Mouse (Mus musculus) kidney, adult 8-10 months (tissue): Measurements from ENCODE around the gene Pex7.

Source experiments
- DNase-seq, 2 experiments: peaks; one replicate each; pipeline ENCODE4 v3.0.0; 2022

Pex7 gene

DNA sequence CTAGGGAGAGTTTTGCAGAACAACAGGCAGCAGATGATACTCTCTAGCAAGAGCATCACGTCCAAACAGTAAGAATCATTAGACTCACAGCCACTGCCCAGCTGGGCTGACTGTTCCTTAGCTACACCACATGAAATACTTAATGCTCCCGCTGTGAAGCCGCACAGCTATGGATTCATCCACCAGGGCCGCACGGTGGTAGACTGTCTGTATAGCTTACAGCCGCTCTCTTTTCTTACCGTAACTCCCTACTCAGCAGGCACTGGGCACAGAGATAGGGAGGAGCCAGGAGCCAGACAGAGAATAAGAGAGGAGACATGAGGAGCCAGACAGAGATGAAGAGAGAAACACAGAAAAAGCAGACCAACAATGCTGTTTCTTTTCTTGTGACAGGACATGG lies 30.8 kb downstream of the Pex7 start:
- DNase-seq: no peak

DNA sequence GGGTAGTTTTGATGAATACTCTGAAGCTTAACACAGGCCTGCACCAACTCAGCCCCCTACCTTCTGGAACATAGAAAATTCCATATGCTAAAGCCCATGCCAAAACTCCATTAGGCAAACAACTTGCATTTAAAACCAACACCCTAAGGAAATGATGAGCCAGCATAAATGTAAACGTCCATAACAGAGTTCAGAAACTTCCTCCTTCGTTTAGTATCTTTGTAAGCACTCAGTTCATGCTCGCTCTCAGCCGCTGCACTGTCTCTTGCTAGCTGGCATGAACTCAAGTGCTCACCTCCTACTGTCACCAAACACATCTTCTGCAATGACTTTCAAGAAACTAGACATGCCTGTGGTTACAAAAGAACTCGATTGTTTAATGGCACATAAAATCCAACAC lies 32.1 kb downstream of the Pex7 start:
- DNase-seq: no peak

DNA sequence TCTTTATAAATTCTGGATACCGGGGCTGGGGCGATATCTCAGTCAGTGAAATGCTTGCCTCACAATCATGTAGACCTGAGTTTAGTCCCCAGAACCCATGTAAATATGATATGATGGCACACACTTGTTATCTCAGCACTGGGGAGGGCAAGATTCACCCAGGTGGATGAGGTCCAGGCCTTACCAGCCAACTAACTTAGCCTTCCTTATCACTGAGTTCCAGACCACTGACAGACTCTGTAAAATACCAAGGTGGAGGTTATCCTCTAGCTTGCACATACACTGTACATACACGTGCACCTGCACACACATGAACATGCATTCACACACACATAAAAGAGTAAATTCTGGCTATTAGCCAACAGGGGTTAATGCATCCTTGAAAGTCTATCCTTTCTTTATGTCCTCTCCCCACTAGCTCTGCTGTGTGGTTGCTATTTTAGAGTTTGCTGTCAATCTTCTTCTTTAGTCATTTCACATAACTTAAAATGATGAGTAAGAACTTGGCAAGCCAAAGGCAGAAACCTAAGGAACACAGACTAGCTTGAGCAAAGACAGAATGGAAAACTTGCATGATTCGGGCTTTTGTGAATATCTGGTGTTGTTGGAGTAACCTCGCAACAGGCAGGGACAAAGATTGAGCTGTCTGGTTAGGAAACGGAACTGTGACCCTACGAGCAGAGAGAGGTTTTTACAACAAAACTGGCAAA lies 51.7 kb downstream of the Pex7 start:
- no peak for DNase-seq

DNA sequence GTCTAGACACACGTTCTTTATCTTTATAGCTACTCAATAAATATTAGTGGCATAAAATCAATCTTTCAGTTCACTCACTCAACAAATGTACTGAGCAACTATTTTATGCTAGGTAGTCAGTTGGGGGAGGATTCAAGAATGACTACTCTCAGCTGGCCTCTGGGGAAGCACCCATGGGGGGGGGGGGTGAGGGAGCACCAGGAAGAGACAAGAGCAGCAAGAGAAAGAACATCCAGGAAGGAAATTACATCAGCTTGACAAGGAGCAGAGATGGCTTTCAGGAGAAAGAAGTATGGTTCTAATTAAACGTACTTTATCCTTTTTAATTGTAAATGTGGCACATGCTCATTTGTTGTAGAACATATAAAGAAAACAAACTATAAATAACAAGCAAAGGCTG lies 53.9 kb downstream of the Pex7 start:
- DNase-seq: no peak

DNA sequence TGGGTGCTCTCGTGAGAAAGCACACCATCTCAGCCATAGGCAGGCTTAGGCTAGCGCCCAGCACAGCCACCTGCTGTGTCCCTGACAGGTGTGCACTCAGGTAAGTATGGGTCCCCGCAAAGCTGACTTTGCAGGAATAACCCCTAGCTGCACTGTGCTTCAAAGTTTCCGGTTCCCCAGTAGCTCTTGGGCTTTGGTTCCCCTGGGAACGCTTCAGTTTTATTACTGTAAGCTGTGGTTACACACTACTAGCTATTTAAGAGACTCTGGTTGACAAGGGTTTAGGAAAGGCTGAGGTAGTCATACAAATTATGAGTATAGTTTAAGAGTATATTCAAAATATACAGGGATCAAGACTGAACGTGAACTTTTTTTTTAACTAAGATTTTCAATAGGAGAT lies 54.7 kb downstream of the Pex7 start:
- DNase-seq: no peak

DNA sequence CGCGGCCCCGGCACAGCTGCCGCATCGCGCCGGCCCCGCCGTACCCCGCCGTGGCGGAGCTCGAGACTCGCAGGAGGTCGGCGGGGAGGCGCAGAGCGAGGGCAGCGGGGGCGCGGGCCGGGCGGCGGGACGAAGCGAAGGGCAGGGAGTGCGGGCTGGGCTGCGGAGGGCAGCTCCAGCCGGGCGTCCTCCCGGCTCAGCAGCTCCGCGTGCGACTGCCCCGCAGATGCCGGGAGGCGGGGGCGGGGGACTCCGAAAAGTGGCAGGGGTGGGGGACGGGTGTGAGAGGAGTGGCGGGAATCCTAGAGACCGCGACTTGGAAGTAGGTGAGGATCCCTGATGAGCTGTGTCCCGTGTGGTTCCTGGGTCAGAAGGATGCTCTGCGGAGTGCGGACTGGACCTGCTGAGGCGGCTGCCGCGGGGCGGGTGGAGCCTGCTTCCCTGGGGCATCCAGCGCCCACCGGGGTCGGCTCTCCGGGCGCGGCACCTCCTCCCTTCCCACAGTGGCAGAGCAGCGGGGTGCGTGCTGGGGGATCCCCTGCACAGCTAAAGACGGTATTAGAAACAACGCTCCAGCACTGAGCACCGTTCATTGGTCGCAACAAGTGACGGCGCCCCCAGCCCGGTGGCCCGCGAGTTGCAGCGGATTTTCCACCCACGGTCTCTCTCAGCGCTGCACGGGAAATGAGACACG lies 56.3 kb downstream of the Pex7 start, which contains the start of gene Slc35d3:
Gene Slc35d3, minus strand, starts transcription at position 462 of the 694 bp plus-strand sequence.
- no peak for DNase-seq

DNA sequence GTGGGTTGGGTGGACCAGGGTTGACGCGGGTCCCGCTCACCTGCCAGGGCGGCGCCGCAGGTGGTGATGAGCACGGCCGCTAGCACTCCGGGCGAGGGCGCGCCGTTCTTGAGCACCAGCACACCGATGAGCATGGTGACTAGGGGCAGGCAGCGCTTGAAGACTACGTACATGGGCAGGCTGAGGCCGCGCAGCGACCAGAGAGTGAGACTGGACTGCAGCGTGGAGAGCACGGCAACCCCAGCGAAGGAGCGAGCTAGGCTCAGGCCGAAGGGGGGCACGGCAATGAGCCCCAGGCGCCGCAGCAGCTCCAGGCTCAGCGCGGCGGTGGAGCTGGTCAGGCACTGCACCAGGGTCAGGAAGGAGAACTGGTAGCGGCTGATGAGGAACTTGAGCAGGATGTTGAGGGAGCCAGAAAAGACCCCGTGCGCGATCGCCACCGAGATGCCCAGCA lies 56.9 kb downstream of the Pex7 start:
- no peak for DNase-seq

DNA sequence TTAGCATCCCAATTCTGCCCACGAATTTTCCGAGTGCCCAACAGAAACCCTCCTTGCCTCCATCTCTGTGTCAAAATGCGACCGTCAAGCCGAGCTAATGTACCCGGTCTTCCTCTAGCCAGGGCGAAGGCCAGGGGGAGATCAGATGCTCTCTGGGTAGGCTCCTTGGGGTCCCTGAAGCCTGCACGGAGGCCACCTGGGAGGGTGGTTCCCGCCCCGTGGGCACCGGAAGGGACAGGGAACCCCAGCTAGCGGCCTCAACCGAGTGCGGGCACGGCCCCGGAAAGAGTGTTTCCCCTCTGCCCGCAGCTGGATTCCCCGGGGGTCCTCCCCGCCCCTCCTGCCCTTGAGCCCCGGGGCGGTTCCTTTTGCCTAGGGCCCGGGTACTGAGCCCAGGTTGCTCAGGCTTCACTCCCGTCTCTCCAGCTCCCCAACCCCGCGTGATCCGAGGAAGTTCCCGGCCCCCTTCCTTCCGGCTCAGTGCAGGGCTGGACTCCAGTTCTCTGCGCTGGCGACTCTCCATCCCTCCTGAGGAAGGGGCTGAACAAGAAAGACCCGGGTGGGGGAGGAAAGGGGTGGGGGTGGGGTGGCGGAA lies 57.6 kb downstream of the Pex7 start:
- DNase-seq: no peak

DNA sequence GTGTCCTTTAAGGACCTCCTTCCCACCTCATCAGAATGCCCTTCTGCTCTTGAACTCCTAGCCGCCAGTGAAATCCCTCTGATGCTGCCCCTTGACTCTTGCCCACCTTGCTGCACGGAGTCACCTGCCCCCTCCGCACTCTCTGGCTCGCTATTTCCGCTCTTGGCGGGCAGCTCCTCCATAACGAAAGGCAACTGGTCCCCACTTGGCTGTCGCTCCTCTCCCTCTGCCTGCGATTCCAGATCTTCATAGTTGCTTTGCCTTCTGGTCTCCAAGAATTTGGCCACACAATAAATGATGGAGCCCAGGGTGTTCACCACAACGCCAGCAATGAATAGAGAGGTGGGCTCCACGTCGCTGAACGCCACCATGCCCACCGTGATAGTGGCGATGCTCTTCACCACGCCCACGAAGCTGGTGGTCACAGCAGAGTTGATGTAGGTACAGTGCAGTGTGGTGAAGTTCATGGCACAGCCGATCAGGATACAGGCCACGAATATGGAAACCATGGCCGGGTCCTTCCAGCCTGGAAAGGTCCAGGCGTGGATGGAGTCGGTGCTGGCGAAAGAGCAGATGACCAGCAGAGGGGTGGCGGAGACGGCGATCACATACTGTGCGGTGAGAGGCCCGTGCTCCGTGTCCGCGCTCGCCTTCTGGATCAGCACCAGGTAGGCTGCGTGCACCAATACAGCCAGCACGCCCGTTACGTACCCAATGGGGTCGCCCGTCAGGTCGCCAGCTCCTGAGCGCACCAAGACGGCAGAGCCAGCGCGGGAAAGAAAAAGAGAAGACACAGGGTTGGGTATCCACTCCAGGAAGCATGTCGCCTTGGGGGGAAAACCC lies 58.3 kb downstream of the Pex7 start:
- no peak for DNase-seq

DNA sequence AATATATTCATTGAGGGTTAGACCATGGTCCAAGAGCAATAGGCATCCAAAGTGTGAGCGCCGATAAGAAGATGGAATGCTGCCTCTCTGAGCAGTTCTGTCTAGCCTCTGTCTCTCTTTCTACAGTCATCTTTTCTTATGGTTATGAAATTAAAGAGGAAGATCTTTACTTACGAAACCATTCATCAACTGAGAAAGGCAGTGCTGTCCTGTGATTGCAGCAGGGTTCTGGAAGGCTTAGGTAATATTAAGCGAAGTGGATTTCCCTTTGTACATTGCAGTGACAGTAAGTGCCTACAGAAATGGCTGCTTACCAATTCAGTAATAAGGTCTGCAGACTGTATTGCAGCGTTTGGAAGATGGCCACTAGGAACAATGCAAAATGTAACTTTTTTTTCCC lies 67.7 kb downstream of the Pex7 start:
- DNase-seq: no peak

DNA sequence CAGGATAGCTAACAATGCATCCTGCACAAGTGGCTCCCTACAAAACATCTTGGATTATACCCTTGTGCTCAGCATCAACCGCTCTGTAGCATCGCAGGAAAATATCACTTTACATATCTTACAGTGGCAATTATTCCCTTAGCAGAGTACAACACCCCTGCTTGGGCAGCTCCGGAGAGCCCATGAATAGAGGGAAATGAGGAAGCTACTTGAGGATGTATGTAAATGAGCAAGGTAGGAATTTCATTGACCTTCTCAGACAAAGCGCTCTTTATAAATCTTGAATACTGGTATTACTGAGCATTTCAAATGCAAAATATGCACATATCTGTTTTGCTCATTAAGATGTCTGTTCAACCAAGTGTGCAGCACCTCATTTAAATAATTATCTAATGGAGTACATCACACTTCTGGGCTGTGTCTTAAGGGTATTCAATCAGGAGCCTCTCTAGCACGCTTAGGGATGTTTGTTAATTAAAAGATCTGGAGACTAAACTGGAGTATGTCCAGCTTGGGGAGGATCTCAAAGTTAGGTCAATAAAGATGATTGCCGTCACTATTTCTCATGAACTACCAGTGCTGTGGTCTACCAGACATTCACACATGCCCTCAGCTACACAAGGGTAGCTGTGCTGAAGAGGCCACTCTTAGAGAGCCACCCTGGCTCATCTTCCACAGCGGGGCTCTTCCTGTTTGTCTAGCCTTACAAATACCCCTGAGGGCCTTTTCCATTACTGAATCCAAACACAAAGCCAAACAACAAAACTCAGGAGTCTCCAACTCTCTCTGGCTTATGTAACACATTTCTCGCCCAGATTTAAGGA lies 71.4 kb downstream of the Pex7 start:
- no peak for DNase-seq

DNA sequence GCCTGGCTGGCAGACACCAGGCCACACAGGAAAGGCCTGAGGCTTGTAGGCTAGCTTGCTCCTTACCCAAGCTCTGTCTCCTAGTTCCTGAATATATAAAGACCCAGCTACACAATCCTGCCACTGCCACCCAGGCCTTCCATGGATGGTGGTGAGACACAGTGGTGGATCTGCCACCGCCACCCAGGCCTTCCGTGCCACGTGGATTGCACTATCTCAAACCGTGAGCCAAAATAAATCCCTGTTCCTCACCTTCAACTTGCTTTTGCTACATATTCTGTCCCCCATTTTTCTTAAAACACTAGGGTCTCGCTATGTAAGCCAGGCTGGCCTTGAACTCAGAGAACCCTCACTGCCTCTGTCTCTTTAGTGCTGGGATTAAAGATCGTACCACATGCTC lies 73.3 kb downstream of the Pex7 start:
- no peak for DNase-seq

DNA sequence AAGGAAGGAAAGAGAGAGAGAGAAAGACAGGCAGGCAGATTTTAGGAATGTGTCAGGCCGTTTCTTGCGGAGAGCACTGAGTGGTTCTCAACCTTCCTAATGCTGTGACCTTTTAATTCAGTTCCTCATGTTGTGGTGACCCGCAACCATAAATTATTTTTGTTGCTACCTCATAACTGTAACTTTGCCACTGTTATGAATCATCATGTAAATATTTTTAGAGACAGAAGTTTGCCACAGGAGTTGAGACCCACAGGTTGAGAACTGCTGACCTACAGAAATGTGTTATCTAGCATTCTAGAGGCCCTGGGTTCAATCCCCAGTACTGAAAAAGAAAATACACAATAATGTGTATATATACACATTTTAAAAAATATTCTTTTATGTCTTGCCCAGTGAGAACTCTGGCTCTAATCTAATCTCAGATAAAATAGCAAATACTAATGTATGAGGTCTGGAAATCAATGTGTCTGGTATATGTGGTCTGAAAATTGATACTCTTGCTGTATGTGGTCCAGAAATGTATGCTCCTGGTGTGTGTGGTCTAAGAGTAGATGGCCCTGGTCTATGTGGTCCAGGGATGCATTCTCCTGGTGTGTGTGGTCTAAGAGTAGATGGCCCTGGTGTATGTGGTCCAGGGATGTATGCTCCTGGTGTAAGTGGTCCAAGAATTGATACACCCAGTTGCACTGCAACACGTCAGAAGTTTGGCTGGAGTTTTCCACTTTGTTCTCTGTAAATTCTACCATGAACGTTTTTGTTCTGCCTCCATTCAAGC lies 76.2 kb downstream of the Pex7 start:
- no peak for DNase-seq

DNA sequence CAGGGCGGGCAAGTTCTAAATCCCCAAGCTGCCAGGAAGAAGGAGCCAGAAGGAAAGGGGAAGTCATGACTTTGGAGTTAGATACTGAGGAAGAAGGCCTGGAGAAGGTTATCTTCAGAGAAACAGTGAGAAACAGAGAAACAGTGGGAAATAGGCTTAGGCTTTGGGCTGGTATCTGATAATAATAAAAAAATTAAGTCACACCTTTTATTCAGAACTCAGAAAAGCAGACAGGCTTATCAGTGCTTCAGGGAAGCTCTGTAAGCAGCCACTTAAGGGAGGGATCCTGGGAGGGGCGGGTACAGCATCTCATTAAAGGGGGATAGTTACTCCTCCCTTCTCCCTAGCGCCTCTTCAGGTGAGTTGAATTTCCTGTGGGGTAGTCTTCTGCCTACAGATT lies 86.5 kb downstream of the Pex7 start:
- DNase-seq: no peak

DNA sequence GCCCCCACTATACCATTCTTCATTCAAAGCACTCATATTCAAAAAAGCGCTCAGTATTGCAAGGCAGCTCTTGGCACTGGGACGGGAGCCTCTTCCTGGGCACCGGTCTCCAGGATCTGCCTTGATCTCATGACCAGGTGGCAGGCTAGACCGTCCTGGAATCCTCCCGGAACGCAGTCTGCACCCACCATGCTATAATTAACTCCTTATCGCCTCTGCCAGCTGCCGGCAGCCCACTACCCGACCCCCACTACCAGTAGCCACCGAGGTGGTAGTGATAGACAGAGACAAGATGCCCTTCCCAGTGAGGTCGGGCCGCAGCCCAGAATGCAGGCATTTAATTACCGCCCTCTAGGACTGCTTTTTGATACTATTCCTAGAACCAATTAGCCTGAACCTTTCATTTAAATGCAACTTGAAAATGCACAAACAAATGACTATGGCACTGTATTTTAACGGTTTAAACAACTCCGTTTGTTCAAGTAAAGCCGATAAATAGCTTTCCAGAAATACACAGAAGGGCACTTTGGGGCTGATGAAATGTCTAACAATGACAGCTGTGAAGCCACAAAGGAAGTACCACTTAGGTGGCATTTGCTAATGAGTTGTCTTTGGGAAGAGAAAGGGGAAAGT lies 88.7 kb downstream of the Pex7 start:
- no peak for DNase-seq

DNA sequence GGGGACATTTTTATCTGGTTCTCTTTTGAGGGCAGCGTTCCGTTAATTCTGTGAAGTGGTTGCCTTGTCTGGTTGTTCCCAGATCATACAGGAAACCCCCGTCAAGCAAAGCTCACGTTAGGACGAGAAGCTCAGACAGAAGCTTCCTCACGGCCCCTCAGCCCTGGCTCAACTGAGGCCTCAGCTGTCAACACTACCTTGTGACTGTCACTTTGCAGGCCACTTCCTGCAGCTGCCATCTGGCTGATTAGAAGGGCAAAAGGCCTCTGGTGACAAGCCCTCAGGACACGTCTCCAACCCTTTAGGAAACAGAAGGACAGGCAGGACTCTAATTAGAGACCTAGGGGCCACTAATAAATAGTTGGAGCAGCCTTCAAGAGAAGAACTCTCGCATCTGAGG lies 92.1 kb downstream of the Pex7 start:
- DNase-seq: no peak

DNA sequence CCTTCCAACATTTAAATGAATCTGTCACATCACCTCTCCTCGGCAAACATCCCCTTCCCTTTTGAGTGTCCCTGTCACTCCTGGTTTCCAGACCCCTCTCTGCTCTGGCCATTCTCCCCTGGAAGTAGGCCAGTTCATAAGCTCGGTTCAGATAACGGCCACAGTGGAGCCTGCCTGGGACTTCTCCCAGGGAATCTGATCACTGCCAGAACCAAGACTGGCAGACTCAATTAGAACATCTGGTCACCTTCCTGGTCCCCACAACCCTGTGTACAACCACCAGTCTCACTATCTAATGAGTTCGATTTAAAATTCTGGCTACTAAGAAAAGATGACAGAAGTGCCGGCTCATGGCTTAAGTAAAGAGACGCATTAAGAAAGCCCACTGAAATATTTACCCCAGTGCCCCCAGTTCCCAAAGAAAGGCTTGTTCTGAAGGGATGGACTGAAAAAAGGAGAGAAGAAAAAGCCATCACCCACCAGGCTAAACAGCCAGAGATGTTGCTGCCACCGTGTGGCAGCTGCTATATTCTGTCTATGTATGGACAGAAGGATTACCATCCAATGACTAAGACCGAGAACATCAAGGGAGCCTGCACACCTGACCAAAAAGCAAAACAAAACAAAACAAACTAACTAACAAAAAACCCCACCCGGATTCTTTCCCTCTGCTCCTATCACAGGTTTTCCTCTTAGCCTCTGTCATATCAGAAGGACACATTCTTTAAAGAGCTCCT lies 95.9 kb downstream of the Pex7 start:
- DNase-seq: peak in 1 of 2 experiments; percentile 7

DNA sequence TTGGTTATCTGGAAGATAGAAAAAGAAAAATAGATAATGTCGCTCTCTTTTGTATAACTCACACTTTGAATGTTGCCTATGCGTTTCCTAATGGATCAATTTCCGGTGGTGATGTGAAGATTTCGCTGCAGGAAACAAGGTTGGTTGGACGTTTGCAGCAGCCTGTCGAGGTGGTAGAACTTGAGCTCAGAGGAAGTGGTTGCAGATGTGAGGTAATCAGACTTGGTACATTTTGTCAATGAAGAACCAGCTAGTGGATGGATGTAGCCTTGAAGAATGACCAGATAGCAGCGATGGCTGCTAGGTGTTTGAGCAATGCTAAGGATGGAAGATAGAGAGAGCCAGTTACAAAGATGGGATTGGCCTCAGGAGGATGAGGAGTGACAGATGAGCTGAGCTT lies 102.7 kb downstream of the Pex7 start:
- no peak for DNase-seq
